Mouse (Mus musculus) bone marrow, adult 2 months (tissue): ENCODE data around the gene Ttc7b.

Experiments used
- CTCF ChIP-seq: fragments of 200-500 bp; IDR thresholded peaks from 2 replicates; pipeline ENCODE4 v1.5.1; 2011; ENCODE audit warnings: low read length, control low read depth; ENCODE audit not compliant: control insufficient read depth, insufficient read depth
- POLR2A ChIP-seq: fragments of 200-500 bp; IDR thresholded peaks from 2 replicates; pipeline ENCODE4 v1.6.1; 2011; ENCODE audit warnings: low read depth, mild to moderate bottlenecking, control low read depth, low read length, borderline replicate concordance; ENCODE audit not compliant: control insufficient read depth

DNA sequence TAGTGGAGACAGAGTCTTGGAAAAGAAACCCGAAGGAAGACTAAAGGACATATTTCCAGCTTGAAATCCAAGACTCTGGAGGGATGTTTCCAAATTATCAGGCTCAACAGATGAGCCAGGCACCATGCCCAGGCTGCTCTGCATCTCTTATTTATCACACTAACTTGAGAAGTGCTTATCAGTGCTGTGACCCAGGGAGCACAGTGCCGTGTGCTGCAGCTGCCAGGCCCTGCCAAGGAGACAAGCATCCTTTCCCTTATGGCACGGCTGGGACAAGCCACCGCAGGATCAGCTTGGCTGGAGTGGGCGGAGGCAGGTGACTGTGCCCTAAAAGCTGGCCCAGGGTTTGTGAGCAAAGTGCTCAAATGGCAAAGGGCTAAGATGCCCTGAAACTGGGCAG lies 184.4 kb downstream of the Ttc7b start:
- TF ChIP-seq CTCF (no peak), POLR2A (no peak)
